Mouse (Mus musculus): ENCODE measurements around the gene Il2ra.

Il2ra gene

DNA sequence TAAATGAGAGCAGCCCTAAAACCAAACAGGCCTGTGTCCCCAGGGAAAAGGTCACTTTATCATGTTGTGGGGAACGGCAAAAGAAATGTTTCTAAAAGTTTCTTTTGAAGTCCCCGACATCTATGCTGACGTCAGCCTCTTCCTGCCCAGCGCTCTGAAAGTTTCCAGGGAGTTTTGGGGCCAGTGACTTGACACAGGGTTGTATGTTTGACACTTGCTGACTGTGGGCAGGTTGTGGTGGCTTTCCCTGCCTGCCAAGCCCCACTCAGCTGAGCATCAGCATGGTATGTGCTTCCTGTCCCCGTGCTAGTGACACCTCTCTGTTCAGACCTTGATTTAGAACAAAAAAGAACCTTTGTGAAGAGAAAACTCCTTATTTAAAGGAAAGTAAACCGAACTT is 10.7 kb downstream of the Il2ra start:
- DNase-seq (ENCODE audit: low spot score in 2 of 2): no peak

- no peak for DNase-seq (ENCODE audit: low spot score in 2 of 2)
Observed at GRCm38 (mm10) chr2:11653780-11654179, 11.2 kb downstream of the Il2ra start.

- DNase-seq (ENCODE audit: low spot score in 2 of 2): no peak
Observed at GRCm38 (mm10) chr2:11654990-11655931, 12.7 kb downstream of the Il2ra start.

- no peak for DNase-seq (ENCODE audit: low spot score in 2 of 2)
Observed at GRCm38 (mm10) chr2:11657581-11657980, 15.0 kb downstream of the Il2ra start.

- DNase-seq (ENCODE audit: low spot score in 2 of 2): no peak
Observed at GRCm38 (mm10) chr2:11659263-11659662, 16.7 kb downstream of the Il2ra start.

GRCm38 (mm10) chr2:11662143-11662906 is 19.7 kb downstream of the Il2ra start:
- no peak for DNase-seq (ENCODE audit: low spot score in 2 of 2)

DNA sequence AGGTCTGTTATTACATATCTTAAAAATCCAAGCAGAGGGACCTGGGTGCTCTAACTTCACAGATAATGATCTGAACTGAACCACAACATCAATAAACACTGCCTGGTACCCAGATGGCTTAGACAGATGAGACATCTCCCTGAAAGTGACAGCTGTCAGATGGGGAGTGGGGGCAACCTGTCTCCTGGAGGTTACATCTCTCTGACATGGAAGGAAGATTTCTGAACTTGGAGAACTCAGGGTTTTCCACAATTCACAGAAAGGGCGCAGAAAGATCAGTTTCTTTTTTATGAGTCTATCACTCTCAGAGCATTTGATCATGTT is 20.3 kb downstream of the Il2ra start:
- DNase-seq (ENCODE audit: low spot score in 2 of 2): no peak

DNA sequence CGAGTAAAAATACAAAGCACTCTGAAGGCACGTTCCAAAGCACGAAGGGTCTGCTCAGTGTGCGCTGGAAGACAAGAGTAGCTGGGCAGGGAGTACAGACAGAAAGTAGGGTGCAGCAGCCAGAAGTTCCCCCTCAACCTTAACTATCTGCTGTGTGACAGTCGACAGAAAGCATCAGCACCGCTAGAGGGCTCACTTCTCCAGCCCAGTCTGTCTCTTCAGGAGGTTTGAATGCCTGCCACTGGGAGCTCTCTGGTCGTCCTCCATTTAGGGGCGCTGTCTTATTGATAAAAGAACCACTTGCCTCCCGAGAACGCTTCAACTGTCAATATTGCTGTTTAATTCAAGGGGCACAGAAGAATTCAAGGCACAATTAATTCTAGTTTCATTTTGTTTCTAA is 21.4 kb downstream of the Il2ra start:
- peak; percentile 79 to 89 for DNase-seq (ENCODE audit: low spot score in 2 of 2)

DNA sequence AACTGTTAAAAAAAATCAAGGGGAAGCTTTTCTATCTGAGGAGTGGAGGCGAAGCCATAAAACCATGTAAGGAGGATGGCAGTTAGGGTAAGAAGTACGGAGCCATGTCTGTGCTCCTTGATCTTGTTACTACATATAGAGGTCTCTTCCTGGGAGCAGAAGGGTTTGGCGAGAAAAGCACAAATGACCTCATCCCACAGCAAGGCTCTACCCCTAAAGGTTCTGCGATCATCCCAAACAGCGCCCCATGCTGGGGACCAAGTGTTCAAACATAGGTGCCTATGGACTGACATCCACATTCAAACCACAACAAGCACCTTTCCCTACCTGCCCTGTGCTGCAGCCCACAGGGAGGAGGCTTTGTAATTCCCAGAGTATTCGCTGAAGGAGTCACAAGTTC is 21.8 kb downstream of the Il2ra start:
- DNase-seq (ENCODE audit: low spot score in 2 of 2): peak in 1 of 2 experiments; percentile 76

- no peak for DNase-seq (ENCODE audit: low spot score in 2 of 2)
Observed at GRCm38 (mm10) chr2:11664806-11665205, 22.2 kb downstream of the Il2ra start.

DNA sequence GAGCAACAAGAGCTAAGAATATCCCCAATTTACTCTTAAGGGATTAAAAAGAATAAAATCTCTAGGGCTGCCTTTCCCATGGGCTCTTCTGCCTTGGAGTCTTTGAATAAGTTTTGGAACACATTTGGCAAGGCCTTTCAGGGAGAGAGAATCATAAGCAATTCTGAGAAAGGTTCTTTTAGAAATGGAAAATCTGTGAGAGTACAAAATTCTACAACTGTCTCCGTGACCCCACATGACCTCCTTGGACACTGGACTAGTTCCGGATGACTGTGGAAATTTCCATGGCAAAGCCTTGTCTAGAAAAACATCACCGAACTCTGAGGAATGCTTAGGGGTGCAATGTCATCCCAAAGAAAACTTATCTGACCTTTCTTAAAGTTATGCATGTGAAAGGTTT is 22.7 kb downstream of the Il2ra start:
- DNase-seq (ENCODE audit: low spot score in 2 of 2): no peak

GRCm38 (mm10) chr2:11672144-11672543 is 29.5 kb downstream of the Il2ra start:
- peak in 1 of 2 experiments; percentile 23 for DNase-seq (ENCODE audit: low spot score in 2 of 2)

DNA sequence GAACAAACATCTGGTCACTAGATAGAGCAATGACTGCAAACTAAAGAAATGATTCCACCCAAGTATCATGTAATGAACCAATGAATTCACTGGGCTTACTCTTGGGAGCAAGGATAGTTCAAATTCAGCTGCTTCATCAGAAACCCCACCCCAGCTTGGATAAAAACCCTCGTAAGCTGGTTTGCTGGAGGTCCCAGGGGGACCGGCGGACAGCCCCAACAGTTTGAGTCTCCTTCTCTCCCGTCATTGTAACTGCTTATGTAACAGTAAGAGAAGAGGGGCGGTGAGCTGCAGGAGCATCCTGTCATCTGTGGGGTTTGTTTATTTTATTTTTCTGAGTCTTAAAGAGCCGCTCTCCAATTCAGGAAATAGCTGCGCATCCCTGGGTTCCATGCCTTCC is 37.0 kb downstream of the Il2ra start:
- no peak for DNase-seq (ENCODE audit: low spot score in 2 of 2)

GRCm38 (mm10) chr2:11682712-11683111 is 40.1 kb downstream of the Il2ra start:
- no peak for DNase-seq (ENCODE audit: low spot score in 2 of 2)

DNA sequence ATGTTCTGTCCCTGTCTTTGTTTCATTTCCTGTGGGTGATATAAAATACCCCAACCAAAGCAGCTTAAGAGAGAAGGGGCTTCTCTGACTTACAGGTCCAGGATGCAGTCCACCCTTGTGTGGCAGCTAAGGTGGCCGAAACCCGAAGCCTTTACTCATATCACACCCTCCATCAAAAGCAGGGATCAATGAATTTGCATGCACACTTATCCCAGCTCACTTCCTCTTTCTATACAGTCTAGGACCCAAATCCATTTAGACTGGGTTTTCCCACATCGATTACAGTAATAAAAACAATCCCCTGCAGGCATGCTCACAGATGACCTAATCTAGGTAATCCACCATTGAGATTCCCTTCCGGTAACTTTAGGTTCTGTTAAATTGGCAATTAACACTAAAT is 43.9 kb downstream of the Il2ra start:
- DNase-seq (ENCODE audit: low spot score in 2 of 2): no peak

GRCm38 (mm10) chr2:11687436-11687835 is 44.8 kb downstream of the Il2ra start:
- DNase-seq (ENCODE audit: low spot score in 2 of 2): no peak

- no peak for DNase-seq (ENCODE audit: low spot score in 2 of 2)
Observed at GRCm38 (mm10) chr2:11690201-11690890, 47.7 kb downstream of the Il2ra start.

DNA sequence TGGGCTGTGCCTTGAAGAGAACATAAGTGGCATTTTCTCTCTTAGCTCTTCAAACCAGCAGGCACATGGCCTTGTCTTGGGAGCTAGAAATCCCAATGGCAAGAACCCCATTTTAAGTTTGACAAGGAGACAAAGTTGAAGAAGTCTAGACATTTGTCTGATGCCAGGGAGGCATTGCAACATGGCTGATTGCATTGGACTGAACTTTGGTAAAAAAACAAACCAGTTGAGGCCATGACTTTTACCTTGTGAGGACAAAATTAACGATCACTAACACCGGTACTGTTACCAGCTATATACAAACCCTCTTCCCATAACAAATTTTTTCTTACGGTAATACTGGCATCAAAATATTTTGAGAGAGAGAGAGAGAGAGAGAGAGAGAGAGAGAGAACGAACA is 50.7 kb downstream of the Il2ra start:
- DNase-seq (ENCODE audit: low spot score in 2 of 2): no peak

DNA sequence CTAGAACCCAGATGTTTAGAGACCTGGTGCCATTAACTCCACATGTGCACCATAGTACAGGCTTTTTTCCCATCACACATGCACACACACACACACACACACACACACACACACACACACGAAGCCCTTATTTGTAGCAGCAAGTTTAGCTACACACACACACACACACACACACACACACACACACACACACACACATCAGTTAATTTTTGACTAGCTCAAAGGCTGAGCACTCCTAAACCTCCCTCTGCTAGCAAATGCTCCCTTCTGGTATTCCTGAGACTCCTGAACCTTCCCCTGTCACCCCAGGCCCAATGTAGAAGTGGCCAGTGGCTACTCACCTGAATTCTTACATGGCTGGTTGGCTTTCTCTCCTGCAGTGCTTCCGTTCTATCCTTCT is 51.5 kb downstream of the Il2ra start:
- DNase-seq (ENCODE audit: low spot score in 2 of 2): no peak

DNA sequence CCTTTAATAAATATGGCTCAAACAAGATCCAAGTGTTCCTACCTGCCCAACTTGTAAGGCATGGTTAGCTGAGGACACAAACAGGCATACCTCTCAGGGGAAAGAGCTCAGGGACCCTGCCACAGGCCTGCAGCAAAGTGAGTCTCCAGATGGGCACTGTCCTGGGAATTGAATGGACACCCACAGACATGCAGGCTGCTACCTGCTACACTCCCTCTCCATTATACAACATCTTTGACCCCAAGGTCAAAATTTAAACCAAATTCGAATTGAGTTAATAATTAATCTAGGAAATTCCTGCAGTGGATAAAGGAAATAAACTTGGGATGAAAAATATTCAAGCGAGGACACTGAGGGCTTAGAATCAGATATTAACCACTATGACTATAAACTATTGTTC is 53.3 kb downstream of the Il2ra start:
- DNase-seq (ENCODE audit: low spot score in 2 of 2): no peak

DNA sequence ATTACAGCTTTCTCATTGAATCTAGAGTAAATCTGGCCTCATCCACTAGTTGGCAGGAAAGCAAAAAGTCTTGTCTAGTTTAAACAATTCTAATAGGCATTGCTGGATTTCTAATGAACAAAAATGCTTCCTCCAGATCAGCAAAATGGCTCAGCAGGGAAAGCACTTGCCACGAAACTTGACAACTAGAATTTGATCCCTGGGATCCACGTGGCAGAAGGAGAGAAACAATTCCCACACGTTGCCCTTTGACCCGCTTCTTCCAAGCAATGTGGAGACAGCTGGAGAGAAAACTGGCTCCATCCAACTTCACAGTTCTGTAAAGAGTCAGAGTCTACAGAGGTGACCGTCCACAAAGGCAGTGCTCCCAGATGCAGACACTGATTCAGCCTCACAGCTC is 56.4 kb downstream of the Il2ra start:
- DNase-seq (ENCODE audit: low spot score in 2 of 2): no peak

- no peak for DNase-seq (ENCODE audit: low spot score in 2 of 2)
Observed at GRCm38 (mm10) chr2:11699905-11700304, 57.3 kb downstream of the Il2ra start.

All from spleen, postnatal 4 days (tissue).